Mouse (Mus musculus): ENCODE measurements around the gene Emx1.

Gene Emx1

GRCm38 (mm10) chr6:85189911-85190591 lies 2.8 kb downstream of the Emx1 start:
- peak; percentile 39 for DNase-seq

- no peak for DNase-seq
These were observed 3.4 kb downstream of the Emx1 start for GRCm38 (mm10) chr6:85190671-85191070.

GRCm38 (mm10) chr6:85191751-85192440 lies 4.7 kb downstream of the Emx1 start:
- no peak for DNase-seq

GRCm38 (mm10) chr6:85193381-85194318 lies 6.4 kb downstream of the Emx1 start:
- no peak for DNase-seq

GRCm38 (mm10) chr6:85197951-85198350 lies 10.7 kb downstream of the Emx1 start:
- peak; percentile 47 for DNase-seq

- no peak for DNase-seq
These were observed 19.1 kb downstream of the Emx1 start for GRCm38 (mm10) chr6:85206182-85206938.

GRCm38 (mm10) chr6:85206939-85207285 lies 19.7 kb downstream of the Emx1 start:
- no peak for DNase-seq

- no peak for DNase-seq
These were observed 20.1 kb downstream of the Emx1 start for GRCm38 (mm10) chr6:85207345-85207744.

GRCm38 (mm10) chr6:85209226-85209967 lies 22.2 kb downstream of the Emx1 start:
- peak; percentile 67 for DNase-seq

GRCm38 (mm10) chr6:85210686-85211085 lies 23.4 kb downstream of the Emx1 start:
- peak; percentile 50 for DNase-seq

GRCm38 (mm10) chr6:85218251-85218650 lies 31.0 kb downstream of the Emx1 start:
- no peak for DNase-seq

- no peak for DNase-seq
These were observed 31.6 kb downstream of the Emx1 start for GRCm38 (mm10) chr6:85218684-85219445.

GRCm38 (mm10) chr6:85219706-85220105 lies 32.5 kb downstream of the Emx1 start:
- no peak for DNase-seq

GRCm38 (mm10) chr6:85220917-85221316 lies 33.7 kb downstream of the Emx1 start:
- no peak for DNase-seq

- no peak for DNase-seq
These were observed 35.3 kb downstream of the Emx1 start for GRCm38 (mm10) chr6:85222551-85222950.

- no peak for DNase-seq
These were observed 36.4 kb downstream of the Emx1 start for GRCm38 (mm10) chr6:85223498-85224150.

GRCm38 (mm10) chr6:85224442-85224891 lies 37.2 kb downstream of the Emx1 start:
- DNase-seq, result peak; percentile 32

- DNase-seq, result no peak
These were observed 39.3 kb downstream of the Emx1 start for GRCm38 (mm10) chr6:85226570-85226969.

- DNase-seq, result no peak
These were observed 40.3 kb downstream of the Emx1 start for GRCm38 (mm10) chr6:85227520-85227919.

GRCm38 (mm10) chr6:85230762-85231161 lies 43.5 kb downstream of the Emx1 start:
- no peak for DNase-seq

- DNase-seq, result no peak
These were observed 44.2 kb downstream of the Emx1 start for GRCm38 (mm10) chr6:85231469-85231868.

Data from kidney, postnatal 14 days (tissue).